Mouse (Mus musculus): ENCODE measurements around the gene 1110008L16Rik. TPM values are rescaled to one million over a fixed set of nuclear protein-coding genes. Genes with fewer than 3 reads are reported as not detected.

Gene 1110008L16Rik
- polyA plus RNA-seq, 1 experiment from 2014 or later: 13.9 TPM

Other genes starting within 250 kb of the 1110008L16Rik start
- 37.7 and 39.5 TPM in 2 replicates for gene 2700097O09Rik, start 219.5 kb upstream of the 1110008L16Rik start, polyA plus RNA-seq (2015; fragmentation: Nextera tagmentation; extraction: Ambion mirVana)
- gene Srp54a, start 219.3 kb upstream of the 1110008L16Rik start, polyA plus RNA-seq (2015; fragmentation: Nextera tagmentation; extraction: Ambion mirVana): 165 and 178 TPM in 2 replicates
- 17.2 and 26.4 TPM in 2 replicates for gene Fam177a, start 175.1 kb upstream of the 1110008L16Rik start, polyA plus RNA-seq (2015; fragmentation: Nextera tagmentation; extraction: Ambion mirVana)
- gene Srp54b, start 144.5 kb upstream of the 1110008L16Rik start, polyA plus RNA-seq (2015; fragmentation: Nextera tagmentation; extraction: Ambion mirVana): 52.3 and 59.3 TPM in 2 replicates
- gene 1700047I17Rik2, start 100.0 kb upstream of the 1110008L16Rik start, polyA plus RNA-seq (2015; fragmentation: Nextera tagmentation; extraction: Ambion mirVana): 6.6 TPM in 1 of 2 replicates, not detected in the other
- gene Srp54c, start 69.4 kb upstream of the 1110008L16Rik start, polyA plus RNA-seq (2015; fragmentation: Nextera tagmentation; extraction: Ambion mirVana): 67.3 and 69.3 TPM in 2 replicates
- 11.9 and 12.2 TPM in 2 replicates for gene Ppp2r3c, start 3.4 kb downstream of the 1110008L16Rik start, polyA plus RNA-seq (2015; fragmentation: Nextera tagmentation; extraction: Ambion mirVana)
- 427 and 430 TPM in 2 replicates for gene Psma6, start 84.6 kb downstream of the 1110008L16Rik start, polyA plus RNA-seq (2015; fragmentation: Nextera tagmentation; extraction: Ambion mirVana)
- gene Nfkbia, start 193.1 kb downstream of the 1110008L16Rik start, polyA plus RNA-seq (2015; fragmentation: Nextera tagmentation; extraction: Ambion mirVana): 110 and 116 TPM in 2 replicates

Measured in lung, embryonic 15.5 days (tissue).